Mouse (Mus musculus) heart, adult 2 months (tissue): ENCODE data around the gene Ehbp1.

ENCODE experiments used
- CTCF ChIP-seq: fragments of 200-600 bp; IDR thresholded peaks from 2 replicates; pipeline ENCODE4 v1.8.1; 2022; ENCODE audit warnings: antibody characterized with exemption, mild to moderate bottlenecking, moderate library complexity
- EP300 ChIP-seq: fragments of 200-500 bp; IDR thresholded peaks from 2 replicates; pipeline ENCODE4 v1.6.1; 2011; ENCODE audit warnings: low read depth, low read length, control low read depth; ENCODE audit not compliant: insufficient read depth
- POLR2A ChIP-seq: fragments of 200-500 bp; IDR thresholded peaks from 2 replicates; pipeline ENCODE4 v1.6.1; 2011; ENCODE audit warnings: mild to moderate bottlenecking, low read depth, low read length, control low read depth; ENCODE audit not compliant: insufficient read depth

GRCm38 (mm10) chr11:22189970-22190369, 152.1 kb downstream of the Ehbp1 start:
- TF ChIP-seq POLR2A (no peak), EP300 (no peak), CTCF (no peak)
